Mouse (Mus musculus) adrenal gland, adult (tissue): ENCODE data around the gene Aym1.

Experiments
- DNase-seq, 2 experiments: peaks; one replicate each; pipeline ENCODE4 v3.0.0; 2022 to 2023; ENCODE audit warnings: low spot score in 1 of 2; ENCODE audit not compliant: inconsistent age in 2 of 2

The Aym1 gene

DNA sequence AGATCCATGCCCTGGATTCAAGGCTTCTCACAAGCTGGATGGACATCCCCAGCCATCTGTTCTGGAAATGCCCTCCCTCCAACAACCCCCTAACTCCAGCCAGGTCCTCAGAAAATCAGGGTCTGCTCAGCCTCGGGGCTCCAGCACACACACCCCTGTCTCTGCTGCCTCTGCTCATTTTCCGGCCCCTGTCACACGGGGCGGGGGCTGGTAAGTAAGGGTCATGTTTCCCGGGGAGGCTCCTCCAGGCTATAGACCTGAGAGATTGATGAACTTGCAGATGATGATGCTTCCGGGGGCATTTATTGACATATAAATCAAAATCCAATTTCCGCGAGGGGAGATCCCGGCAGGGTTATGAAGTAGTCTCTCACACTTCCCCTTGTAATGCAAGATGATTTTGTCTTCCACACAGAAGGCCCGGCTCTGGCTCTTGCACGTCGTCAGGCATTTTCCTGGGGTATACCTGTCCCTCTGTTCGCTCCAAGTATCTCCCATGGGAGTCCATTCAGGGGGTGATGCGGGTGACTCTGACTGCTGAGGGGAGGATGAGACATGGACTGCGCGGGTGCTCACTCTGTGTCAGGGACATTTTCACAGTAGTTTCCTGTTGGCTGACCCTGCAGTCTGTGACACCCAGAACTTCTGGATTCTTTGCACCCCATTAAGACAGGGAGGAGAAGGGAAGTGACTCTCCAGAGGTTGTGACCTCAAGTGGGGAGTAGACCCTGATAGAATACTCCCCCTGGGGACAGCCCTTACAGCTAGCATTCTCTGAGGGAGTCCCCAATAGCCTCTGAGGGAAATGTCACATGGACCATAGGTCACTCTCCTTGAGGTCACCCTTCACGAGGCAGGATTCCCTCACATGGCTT, 40.6 kb downstream of the Aym1 start:
- DNase-seq = no peak

DNA sequence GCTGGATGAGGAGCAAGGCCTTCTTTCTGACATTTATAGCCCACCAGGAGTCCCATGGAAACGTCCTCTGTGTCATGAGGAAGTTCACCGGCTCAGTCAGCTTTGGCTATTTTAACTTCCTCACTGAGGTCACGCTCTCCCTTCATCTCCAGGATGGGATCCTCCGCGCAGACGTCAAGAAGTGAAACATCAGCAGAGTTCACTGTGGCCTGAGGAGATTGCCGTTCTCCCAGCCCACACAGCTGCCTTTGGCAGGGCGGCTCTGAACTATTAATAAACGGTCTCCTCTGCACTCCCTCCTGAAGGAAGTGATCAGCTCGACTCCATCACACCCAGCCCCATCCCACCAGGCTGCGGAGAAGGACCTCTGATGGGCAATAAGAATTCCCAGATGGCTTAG, 45.6 kb downstream of the Aym1 start:
- peak; percentile 9 to 21 for DNase-seq

DNA sequence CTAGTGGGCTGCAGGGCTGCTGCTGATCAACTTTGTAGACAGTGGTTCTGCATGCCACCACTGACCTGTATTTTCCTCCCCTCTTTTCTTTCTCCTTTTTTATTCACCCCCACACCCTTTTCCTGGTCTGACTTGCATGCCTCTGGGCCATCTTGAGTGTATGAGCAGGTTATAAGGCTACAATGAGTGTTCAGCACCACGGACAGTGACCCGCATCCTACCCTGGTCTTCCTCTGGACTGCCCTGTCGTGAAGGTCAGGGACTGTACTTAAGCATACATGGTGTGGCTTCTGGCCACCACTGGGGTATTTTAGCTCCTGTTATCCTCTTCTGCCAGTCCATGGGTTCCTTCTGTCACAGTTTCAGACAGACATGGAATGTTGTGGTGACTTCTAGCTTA, 50.3 kb downstream of the Aym1 start:
- DNase-seq = peak; percentile 24 to 65
